Mouse (Mus musculus) kidney, adult 2 months (tissue): Measurements from ENCODE around the gene Egflam. TPM values are rescaled to one million over a fixed set of nuclear protein-coding genes. Genes with fewer than 3 reads are reported as not detected.
A peak's percentile ranks its signal among the peaks of the same experiment; 100 is the strongest.

Experiments
- DNase-seq: peaks from one replicate; pipeline ENCODE4 v3.0.0; 2021
- H3K27ac ChIP-seq: fragments of 200-500 bp; 2 replicates; pipeline ENCODE4 v1.5.1; 2012; ENCODE audit warnings: low read depth, low read length, control low read depth, inconsistent platforms; ENCODE audit not compliant: insufficient read depth
- H3K27me3 ChIP-seq: fragments of 200-500 bp; replicated peaks from 2 replicates; pipeline ENCODE4 v1.6.1; 2012; ENCODE audit warnings: mild to moderate bottlenecking, moderate library complexity, low read length, inconsistent platforms; ENCODE audit not compliant: control insufficient read depth, insufficient read depth
- H3K36me3 ChIP-seq: fragments of 200-500 bp; 2 replicates; pipeline ENCODE4 v1.6.1; 2012; ENCODE audit warnings: mild to moderate bottlenecking, moderate library complexity, low read length, inconsistent platforms; ENCODE audit not compliant: control insufficient read depth, insufficient read depth
- H3K4me1 ChIP-seq: fragments of 200-500 bp; 2 replicates; pipeline ENCODE4 v1.6.1; 2011; ENCODE audit warnings: low read length; ENCODE audit not compliant: control insufficient read depth, insufficient read depth
- H3K4me3 ChIP-seq: fragments of 200-500 bp; 2 replicates; pipeline ENCODE4 v1.5.1; 2011; ENCODE audit warnings: mild to moderate bottlenecking, low read depth, low read length, control low read depth; ENCODE audit not compliant: insufficient read depth
- CTCF ChIP-seq: fragments of 200-500 bp; conservative IDR thresholded peaks from 2 replicates; pipeline ENCODE4 v1.5.1; 2011; ENCODE audit warnings: low read depth, mild to moderate bottlenecking, control low read depth, low read length, moderate library complexity, mixed read lengths; ENCODE audit not compliant: insufficient read depth, insufficient read length
- POLR2A ChIP-seq: fragments of 200-500 bp; IDR thresholded peaks from one replicate; pipeline ENCODE4 v1.6.1; 2011; ENCODE audit warnings: low read depth, low read length, control low read depth
- WGBS: fragments of 180-500 bp; shearing (Covaris S2); methylation state at CpG from one replicate; pipeline ENCODE4 v1.1.7; 2018; 5-methylcytosine and 5-hydroxymethylcytosine counted together
- polyA plus RNA-seq: library from polyadenylated mRNA; depleted of rRNA; stranded (reverse); fragments of >200 nt; gene quantifications from 2 replicates; pipeline ENCODE4 v1.2.3, GENCODE M21; 2012

Egflam gene
- polyA plus RNA-seq, 1 experiment = 6.8 TPM

DNA sequence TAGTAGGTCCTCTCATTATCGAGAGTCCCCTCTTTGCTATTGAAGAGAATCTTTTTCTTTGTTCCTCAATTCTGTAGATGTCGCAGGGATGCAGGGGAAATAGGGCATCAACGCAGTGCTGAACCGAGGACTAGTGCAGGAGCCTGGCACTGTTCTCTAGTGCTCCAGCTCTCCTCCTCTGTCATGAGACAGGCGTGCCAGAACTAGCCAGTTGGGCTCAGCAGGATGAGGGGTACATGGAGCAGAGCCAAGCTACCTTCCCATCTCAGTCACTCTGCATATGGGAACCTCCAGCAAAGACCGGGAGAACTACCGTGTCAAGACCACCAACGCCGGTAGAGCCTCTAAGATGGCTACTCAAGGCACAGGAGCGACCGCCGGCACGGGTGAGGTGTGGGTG, 193.3 kb downstream of the Egflam start:
- 89% methylated on average over 13 of the region's 13 CpGs for WGBS
- no peak overlapping the region for H3K27ac ChIP-seq
- no peak for DNase-seq
- H3K4me3 ChIP-seq = no peak overlapping the region
- no peak for TF ChIP-seq POLR2A
- TF ChIP-seq CTCF = no peak
- H3K27me3 ChIP-seq = no peaks in the 10 kb centered on the region
- no peaks in the 10 kb centered on the region; the same call in 1 of the 2 replicates for H3K4me1 ChIP-seq
- no peaks in the 10 kb centered on the region for H3K36me3 ChIP-seq

DNA sequence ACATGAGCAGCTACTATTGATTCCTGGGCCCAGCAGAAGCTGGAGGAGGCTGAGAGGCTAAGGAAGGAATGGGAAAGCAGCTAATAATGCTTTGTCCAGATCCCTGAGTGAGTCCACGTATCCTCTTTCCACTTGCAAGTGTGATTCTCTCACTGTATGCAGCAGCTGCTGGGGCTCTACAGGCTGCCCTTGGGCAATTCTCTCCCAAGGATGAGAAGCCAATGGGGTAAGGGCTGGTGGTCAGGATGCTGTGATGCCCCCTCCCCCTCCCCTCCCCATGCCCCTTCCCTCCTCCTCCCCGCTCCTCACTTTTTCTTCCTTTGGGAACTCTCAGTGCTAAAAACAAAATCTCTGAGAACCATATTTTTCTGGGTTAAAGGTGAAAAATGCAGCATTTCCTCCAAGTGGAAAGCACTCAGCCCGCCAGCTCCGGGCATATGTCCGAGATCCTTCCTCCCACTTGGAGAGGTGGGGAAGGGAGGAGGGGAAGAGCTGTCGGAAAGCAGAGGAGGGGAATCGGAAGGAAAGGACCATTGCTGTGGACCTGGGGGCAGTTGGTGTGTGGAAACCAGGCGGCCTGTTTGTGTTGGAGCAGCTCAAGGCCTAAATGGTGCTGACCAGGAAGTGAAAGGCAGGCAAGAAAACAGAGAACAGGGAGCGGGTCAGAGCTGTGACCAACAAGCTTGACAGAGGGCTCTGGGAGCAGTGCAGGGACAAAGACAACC, 194.4 kb downstream of the Egflam start:
- H3K4me3 ChIP-seq = no peak overlapping the region
- TF ChIP-seq CTCF (no peak), POLR2A (no peak)
- H3K36me3 ChIP-seq = no peaks in the 10 kb centered on the region
- H3K4me1 ChIP-seq = no peaks in the 10 kb centered on the region; the same call in 1 of the 2 replicates
- no peaks in the 10 kb centered on the region for H3K27me3 ChIP-seq
- 48% methylated on average over 9 of the region's 9 CpGs for WGBS
- peak; percentile 70 for DNase-seq
- H3K27ac ChIP-seq = peak overlapping the region; percentile 56

DNA sequence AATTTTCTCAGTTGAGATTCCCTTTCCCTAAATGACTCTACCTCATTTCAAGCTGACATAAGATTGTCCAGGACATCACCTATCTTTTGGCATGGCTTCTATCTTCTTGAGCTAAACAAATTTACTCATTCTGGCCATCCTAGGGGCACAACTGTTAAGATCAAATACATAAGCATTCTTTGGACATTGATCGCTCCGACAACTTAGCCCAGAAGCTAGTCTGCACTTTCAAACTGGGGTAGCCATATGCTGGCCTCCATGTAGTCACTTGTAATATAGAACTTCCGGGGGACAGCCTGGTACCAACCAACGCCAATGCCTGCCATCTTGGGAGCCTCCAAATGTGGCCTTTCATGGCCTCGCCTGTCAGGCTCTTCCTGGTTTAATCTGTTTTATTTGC, 195.2 kb downstream of the Egflam start:
- Histone ChIP-seq H3K27ac (no peak overlapping the region), H3K4me1 (no peaks in the 10 kb centered on the region; the same call in 1 of the 2 replicates), H3K36me3 (no peaks in the 10 kb centered on the region), H3K4me3 (no peak overlapping the region), H3K27me3 (no peaks in the 10 kb centered on the region)
- 97% methylated on average over 5 of the region's 5 CpGs for WGBS
- TF ChIP-seq CTCF (no peak), POLR2A (no peak)
- no peak for DNase-seq

- H3K4me1 ChIP-seq = no peaks in the 10 kb centered on the region; the same call in 1 of the 2 replicates
- TF ChIP-seq CTCF (no peak), POLR2A (no peak)
- no peaks in the 10 kb centered on the region for H3K36me3 ChIP-seq
- H3K4me3 ChIP-seq = no peak overlapping the region
- 61% methylated on average over 9 of the region's 9 CpGs for WGBS
- DNase-seq = no peak
- peak overlapping the region; percentile 12; the same call in 1 of the 2 replicates for H3K27ac ChIP-seq
- no peaks in the 10 kb centered on the region for H3K27me3 ChIP-seq
These were observed 196.5 kb downstream of the Egflam start for GRCm38 (mm10) chr15:7201421-7202380.

GRCm38 (mm10) chr15:7200286-7200685, 197.9 kb downstream of the Egflam start:
- WGBS = 64% methylated on average over 6 of the region's 6 CpGs
- Histone ChIP-seq H3K4me1 (no peaks in the 10 kb centered on the region; the same call in 1 of the 2 replicates), H3K27me3 (no peaks in the 10 kb centered on the region), H3K27ac (no peak overlapping the region), H3K36me3 (no peaks in the 10 kb centered on the region), H3K4me3 (no peak overlapping the region)
- DNase-seq = no peak
- TF ChIP-seq CTCF = no peak
- no peak for TF ChIP-seq POLR2A

DNA sequence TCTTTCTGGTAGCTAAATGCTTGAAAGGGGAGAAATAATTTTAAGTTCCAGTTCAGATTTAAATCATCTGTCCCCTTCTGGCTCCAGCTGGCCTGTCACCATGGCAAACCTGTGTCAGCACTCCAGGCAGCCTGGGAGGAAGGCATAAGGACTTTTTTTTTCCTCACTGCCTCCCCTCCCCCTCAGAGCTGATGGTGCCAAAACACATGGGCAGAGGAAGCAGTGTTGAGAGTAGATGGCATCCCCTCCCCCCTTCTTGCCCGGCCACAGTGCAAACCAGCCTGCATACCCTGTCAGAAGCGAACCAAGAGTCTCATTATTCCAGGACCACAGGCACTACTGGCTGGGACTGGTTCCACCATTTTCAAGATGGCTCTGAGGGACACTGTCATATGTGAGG, 199.4 kb downstream of the Egflam start:
- TF ChIP-seq CTCF (no peak), POLR2A (no peak)
- Histone ChIP-seq H3K36me3 (no peaks in the 10 kb centered on the region), H3K4me1 (no peaks in the 10 kb centered on the region), H3K27ac (no peak overlapping the region), H3K27me3 (no peaks in the 10 kb centered on the region), H3K4me3 (no peak overlapping the region)
- 35% methylated on average over 2 of the region's 2 CpGs for whole genome bisulfite sequencing
- peak; percentile 20 for DNase-seq
